Mouse (Mus musculus) bone marrow, adult 2 months (tissue): ENCODE measurements around the gene Atg2a. TPM values are rescaled to one million over a fixed set of nuclear protein-coding genes. Genes with fewer than 3 reads are reported as not detected.
"Not testable (repeated sequence)": the region's sequence is repeated elsewhere in the genome, so short reads cannot be mapped to it uniquely, and the experiment has no call there.

Experiments used
- H3K27ac ChIP-seq: fragments of 200-500 bp; 2 replicates; pipeline ENCODE4 v1.5.1; 2012; ENCODE audit warnings: low read depth, mild to moderate bottlenecking, control low read depth, inconsistent platforms, low read length; ENCODE audit not compliant: control insufficient read depth, poor library complexity, insufficient read depth
- H3K4me1 ChIP-seq: fragments of 200-500 bp; 2 replicates; pipeline ENCODE4 v1.6.1; 2011; ENCODE audit warnings: low read length; ENCODE audit not compliant: control insufficient read depth, insufficient read depth
- H3K4me3 ChIP-seq: fragments of 200-500 bp; replicated peaks from 2 replicates; pipeline ENCODE3; 2011; ENCODE audit warnings: mild to moderate bottlenecking, low read depth, low read length, control low read depth; ENCODE audit not compliant: control insufficient read depth
- CTCF ChIP-seq: fragments of 200-500 bp; IDR thresholded peaks from 2 replicates; pipeline ENCODE4 v1.5.1; 2011; ENCODE audit warnings: low read length, control low read depth; ENCODE audit not compliant: control insufficient read depth, insufficient read depth
- POLR2A ChIP-seq: fragments of 200-500 bp; IDR thresholded peaks from 2 replicates; pipeline ENCODE4 v1.6.1; 2011; ENCODE audit warnings: low read depth, mild to moderate bottlenecking, control low read depth, low read length, borderline replicate concordance; ENCODE audit not compliant: control insufficient read depth
- WGBS: fragments of 180-500 bp; shearing (Covaris S2); methylation state at CpG from one replicate; pipeline ENCODE4 v1.1.7; 2018; 5-methylcytosine and 5-hydroxymethylcytosine counted together
- polyA plus RNA-seq: library from polyadenylated mRNA; stranded (reverse); fragments of >200 nt; gene quantifications from 2 replicates; pipeline ENCODE4 v1.2.4, GENCODE M21; 2011; ENCODE audit warnings: low replicate concordance; ENCODE audit not compliant: missing spikeins, insufficient read depth, insufficient read length

Atg2a gene
- polyA plus RNA-seq, 1 experiment: 36.4 TPM

GRCm38 (mm10) chr19:6307733-6308531 lies 66.5 kb downstream of the Atg2a start:
- no peaks in the 10 kb centered on the region; the same call in none of the 2 replicates for H3K4me1 ChIP-seq
- TF ChIP-seq CTCF (no peak), POLR2A (no peak)
- 82% methylated on average over 9 of the region's 9 CpGs for WGBS
- no peak overlapping the region for H3K4me3 ChIP-seq
- H3K27ac ChIP-seq: no peak overlapping the region

DNA sequence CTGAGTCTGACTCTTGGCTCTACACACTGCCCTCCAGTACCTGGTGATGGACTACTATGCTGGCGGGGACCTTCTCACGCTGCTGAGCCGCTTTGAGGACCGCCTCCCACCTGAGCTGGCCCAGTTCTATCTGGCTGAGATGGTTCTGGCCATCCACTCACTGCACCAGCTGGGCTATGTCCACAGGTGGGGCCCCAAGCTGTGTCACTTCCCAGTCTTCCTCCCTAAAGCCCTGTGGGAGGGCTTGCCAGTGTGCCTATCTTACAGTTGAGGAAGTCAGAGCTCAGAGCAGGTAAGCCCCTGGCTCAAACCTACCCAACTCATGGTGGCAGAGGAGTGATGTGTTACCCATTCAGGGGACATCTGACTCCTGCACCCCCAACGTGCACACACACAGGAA lies 68.7 kb downstream of the Atg2a start:
- H3K4me1 ChIP-seq: no peaks in the 10 kb centered on the region; the same call in none of the 2 replicates
- WGBS: 87% methylated on average over 5 of the region's 5 CpGs
- H3K4me3 ChIP-seq: no peak overlapping the region
- no peak for TF ChIP-seq POLR2A
- no peak for TF ChIP-seq CTCF
- no peak overlapping the region for H3K27ac ChIP-seq

GRCm38 (mm10) chr19:6311783-6312182 lies 70.3 kb downstream of the Atg2a start:
- WGBS: 78% methylated on average over 3 of the region's 3 CpGs

More at GRCm38 (mm10) chr19:6311783-6312182, 70.3 kb downstream of the Atg2a start:
- not testable (repeated sequence) for H3K4me1 ChIP-seq, H3K27ac ChIP-seq, H3K4me3 ChIP-seq

Other genes starting within 250 kb of the Atg2a start
- 59.9 and 139 TPM in 2 replicates for gene Capn1, start 225.8 kb upstream of the Atg2a start, polyA plus RNA-seq
- gene Syvn1, start 195.1 kb upstream of the Atg2a start, polyA plus RNA-seq: 30.5 and 58.5 TPM in 2 replicates
- gene Mrpl49, start 183.9 kb upstream of the Atg2a start, polyA plus RNA-seq: 29.9 and 52.5 TPM in 2 replicates
- gene Fau, start 183.8 kb upstream of the Atg2a start, polyA plus RNA-seq: 2,232 and 4,155 TPM in 2 replicates
- gene Znhit2, start 180.5 kb upstream of the Atg2a start, polyA plus RNA-seq: 8.4 and 14.3 TPM in 2 replicates
- 5.9 and 12.3 TPM in 2 replicates for gene Tm7sf2, start 173.3 kb upstream of the Atg2a start, polyA plus RNA-seq
- gene Vps51, start 164.4 kb upstream of the Atg2a start, polyA plus RNA-seq: 48.4 and 85.1 TPM in 2 replicates
- not detected in 2 replicates for gene Tmem262, start 161.6 kb upstream of the Atg2a start, polyA plus RNA-seq
- gene Gm28374, start 159.4 kb upstream of the Atg2a start, polyA plus RNA-seq: not detected in 2 replicates
- 12.2 and 22.8 TPM in 2 replicates for gene Zfpl1, start 156.7 kb upstream of the Atg2a start, polyA plus RNA-seq
- gene Cdca5, start 156.7 kb upstream of the Atg2a start, polyA plus RNA-seq: 28.8 and 31.0 TPM in 2 replicates
- 6.6 and 6.9 TPM in 2 replicates for gene AC131692.1, start 147.2 kb upstream of the Atg2a start, polyA plus RNA-seq
- 5.2 and 5.3 TPM in 2 replicates for gene Naaladl1, start 135.9 kb upstream of the Atg2a start, polyA plus RNA-seq
- gene Sac3d1, start 123.0 kb upstream of the Atg2a start, polyA plus RNA-seq: 2.5 and 6.0 TPM in 2 replicates
- gene Snx15, start 113.4 kb upstream of the Atg2a start, polyA plus RNA-seq: 33.2 and 38.4 TPM in 2 replicates
- gene Batf2, start 100.7 kb upstream of the Atg2a start, polyA plus RNA-seq: 0.93 TPM in 1 of 2 replicates, not detected in the other
- gene Arl2, start 100.1 kb upstream of the Atg2a start, polyA plus RNA-seq: 19.6 and 20.5 TPM in 2 replicates
- gene Majin, start 57.3 kb upstream of the Atg2a start, polyA plus RNA-seq: not detected in 2 replicates
- gene Gpha2, start 15.3 kb upstream of the Atg2a start, polyA plus RNA-seq: not detected in 2 replicates
- 21.0 and 43.9 TPM in 2 replicates for gene Ppp2r5b, start 5.8 kb upstream of the Atg2a start, polyA plus RNA-seq
- 40.0 and 63.1 TPM in 2 replicates for gene Ehd1, start 35.1 kb downstream of the Atg2a start, polyA plus RNA-seq
- gene Cdc42bpg, start 64.8 kb downstream of the Atg2a start, polyA plus RNA-seq: 7.2 and 13.6 TPM in 2 replicates
- 17.7 and 33.1 TPM in 2 replicates for gene Men1, start 93.3 kb downstream of the Atg2a start, polyA plus RNA-seq
- 128 and 324 TPM in 2 replicates for gene Map4k2, start 99.5 kb downstream of the Atg2a start, polyA plus RNA-seq
- 120 and 184 TPM in 2 replicates for gene Sf1, start 122.0 kb downstream of the Atg2a start, polyA plus RNA-seq
- 3.7 and 4.3 TPM in 2 replicates for gene Pygm, start 142.7 kb downstream of the Atg2a start, polyA plus RNA-seq
- gene Rasgrp2, start 157.7 kb downstream of the Atg2a start, polyA plus RNA-seq: 656 and 1,280 TPM in 2 replicates
- 2.0 and 8.8 TPM in 2 replicates for gene Nrxn2, start 177.1 kb downstream of the Atg2a start, polyA plus RNA-seq